Mouse (Mus musculus): ENCODE measurements around the gene Zmynd12. TPM values are rescaled to one million over a fixed set of nuclear protein-coding genes. Genes with fewer than 3 reads are reported as not detected.

The Zmynd12 gene
- polyA plus RNA-seq (2012; fragmentation: generic; extraction: Trizol): not detected
- long read RNA-seq, experiment 1, partial matches to known transcripts: 1 of 1 reads
- long read RNA-seq, experiment 1, other reads (novel, unspliced or antisense): 0 of 1 reads
- long read RNA-seq, experiment 2: 0 reads

DNA sequence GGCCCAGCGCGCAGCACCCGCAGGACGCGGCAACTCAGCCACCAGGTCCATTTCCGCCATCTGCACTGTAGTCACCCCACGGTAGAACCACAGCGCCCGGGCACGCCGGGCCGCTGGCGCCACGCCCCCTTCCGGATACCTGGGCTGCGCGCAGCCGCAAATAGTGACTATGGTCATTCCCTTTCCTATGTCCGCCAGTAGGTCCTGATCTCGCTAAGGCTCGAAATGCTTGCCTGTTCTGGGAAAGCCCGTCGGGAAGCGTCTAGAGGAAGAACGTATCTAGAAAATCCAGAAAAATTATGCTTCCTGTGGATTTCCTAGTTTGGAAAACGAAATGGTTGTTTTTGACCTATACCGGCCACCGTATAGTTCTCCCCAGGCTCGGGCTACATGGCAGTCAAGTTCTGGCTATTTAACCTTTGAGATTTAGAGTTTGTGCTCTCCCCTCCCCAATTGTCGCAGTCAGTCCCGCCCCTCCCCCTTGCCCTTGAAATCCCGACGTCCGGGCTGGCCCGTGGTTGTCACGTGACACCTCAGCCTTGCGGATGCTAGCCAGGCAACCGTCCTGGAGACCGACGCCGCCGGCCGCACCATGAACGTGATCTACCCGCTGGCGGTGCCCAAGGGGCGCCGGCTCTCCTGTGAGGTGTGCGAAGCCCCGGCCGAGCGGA lies at the start of gene Zmynd12, which contains the start of gene Ppcs:
Gene Zmynd12, plus strand, starts transcription at position 521 of the 671 bp plus-strand sequence.
Gene Ppcs, minus strand, starts transcription at position 127 of the 671 bp plus-strand sequence.
- H3K79me2 ChIP-seq (ENCODE audit: control insufficient read depth, insufficient read depth): no peaks in the 10 kb centered on the region
- peak within 1 kb of the TSS; percentile 91 for H3ac ChIP-seq (ENCODE audit: control insufficient read depth, insufficient read length, low read depth)
- no peaks in the 10 kb centered on the region for H3K79me3 ChIP-seq (ENCODE audit: low read depth)
- TF ChIP-seq CTCF (IDR thresholded peaks at IDR 0.05; ENCODE audit: control insufficient read depth, insufficient read depth, insufficient read length) (no peak), USF1 (IDR thresholded peaks at IDR 0.05; ENCODE audit: low read depth) (peak; percentile 80), CEBPB (IDR thresholded peaks at IDR 0.05; ENCODE audit: low read depth) (no peak), MAX (IDR thresholded peaks at IDR 0.05) (peak; percentile 49)
- no peaks in the 10 kb centered on the region for H3K27me3 ChIP-seq (ENCODE audit: control insufficient read depth, insufficient read depth, insufficient read length)
- peaks cover 4% of the 10 kb centered on the region for H3K36me3 ChIP-seq (ENCODE audit: control insufficient read depth, insufficient read depth)
- H3K4me3 ChIP-seq (ENCODE audit: insufficient read depth, poor library complexity, severe bottlenecking): peak within 1 kb of the TSS; percentile 63

DNA sequence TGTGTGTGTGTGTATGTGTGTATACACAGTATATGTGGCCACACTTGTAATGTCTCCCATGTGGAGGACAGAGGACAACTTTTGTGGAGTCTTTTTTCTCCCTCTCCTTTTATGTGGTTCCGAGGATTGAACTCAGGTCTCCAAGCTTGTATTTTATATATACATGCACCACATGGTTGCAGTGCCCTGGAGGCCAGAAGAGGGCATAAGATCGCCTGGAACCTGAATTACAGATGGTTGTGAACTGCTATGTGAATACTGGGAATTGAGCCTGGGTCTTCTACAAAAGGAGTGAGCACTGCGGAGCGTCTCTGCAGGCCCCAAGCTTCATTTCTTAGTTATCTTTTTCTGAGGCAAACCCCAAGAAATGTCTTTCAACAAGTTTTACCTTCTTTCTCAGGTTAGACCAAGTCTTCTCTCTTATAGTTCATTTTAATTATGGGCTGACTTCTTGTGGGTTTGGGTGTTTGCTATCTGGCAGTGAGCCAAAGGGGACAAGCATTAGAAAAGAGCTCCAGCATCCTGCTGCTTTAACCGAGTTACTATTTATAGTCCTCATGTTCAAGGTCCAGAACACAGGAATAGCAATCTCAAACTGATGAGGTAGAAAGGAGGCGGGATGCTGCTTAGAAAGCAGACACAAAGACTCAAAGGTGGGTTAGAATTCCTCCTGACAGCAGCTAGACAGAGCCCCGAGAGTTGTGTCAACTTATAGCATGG lies 41.0 kb upstream of the Zmynd12 start:
- H3ac ChIP-seq (ENCODE audit: control insufficient read depth, insufficient read length, low read depth): no peak overlapping the region
- no peaks in the 10 kb centered on the region for H3K36me3 ChIP-seq (ENCODE audit: control insufficient read depth, insufficient read depth)
- no peaks in the 10 kb centered on the region for H3K79me2 ChIP-seq (ENCODE audit: control insufficient read depth, insufficient read depth)
- H3K79me3 ChIP-seq (ENCODE audit: low read depth): no peaks in the 10 kb centered on the region
- H3K4me3 ChIP-seq (ENCODE audit: insufficient read depth, poor library complexity, severe bottlenecking): no peak overlapping the region
- peaks cover 3% of the 10 kb centered on the region for H3K27me3 ChIP-seq (ENCODE audit: control insufficient read depth, insufficient read depth, insufficient read length)
- no peak for TF ChIP-seq USF1 (IDR thresholded peaks at IDR 0.05; ENCODE audit: low read depth)
- TF ChIP-seq CEBPB (IDR thresholded peaks at IDR 0.05; ENCODE audit: low read depth): no peak
- TF ChIP-seq CTCF (IDR thresholded peaks at IDR 0.05; ENCODE audit: control insufficient read depth, insufficient read depth, insufficient read length): no peak
- no peak for TF ChIP-seq MYOD1 (IDR thresholded peaks at IDR 0.05; ENCODE audit: control insufficient read depth, insufficient read length, low read depth)
- TF ChIP-seq MAX (IDR thresholded peaks at IDR 0.05): no peak
- no peak for TF ChIP-seq MYOG (IDR thresholded peaks at IDR 0.05; ENCODE audit: control insufficient read depth, extremely low read depth, insufficient read length)
- no peak for TF ChIP-seq FOSL1 (IDR thresholded peaks at IDR 0.05; ENCODE audit: insufficient read depth, low read length, poor library complexity, severe bottlenecking)

DNA sequence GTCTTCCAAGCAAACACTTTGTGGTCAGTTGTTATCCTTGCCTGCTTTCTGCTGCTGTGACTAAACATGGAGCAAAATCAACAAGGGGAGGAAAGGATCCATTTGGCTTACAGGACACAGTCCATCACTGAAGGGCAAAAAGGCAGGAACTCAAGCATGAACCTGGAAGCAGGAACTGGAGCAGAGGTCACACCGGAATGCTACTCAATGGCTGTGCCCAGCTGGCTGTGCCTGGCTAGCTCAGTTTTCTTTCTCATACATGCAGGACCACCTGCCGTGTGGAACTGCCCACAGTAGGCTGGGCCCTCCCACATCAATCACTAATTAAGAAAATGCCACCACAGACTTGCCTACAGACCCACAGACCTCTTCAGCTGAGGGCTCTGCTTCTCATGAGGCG lies 33.4 kb upstream of the Zmynd12 start:
- no peak for TF ChIP-seq MAX (IDR thresholded peaks at IDR 0.05)
- TF ChIP-seq USF1 (IDR thresholded peaks at IDR 0.05; ENCODE audit: low read depth): no peak
- no peak for TF ChIP-seq FOSL1 (IDR thresholded peaks at IDR 0.05; ENCODE audit: insufficient read depth, low read length, poor library complexity, severe bottlenecking)
- no peak for TF ChIP-seq CTCF (IDR thresholded peaks at IDR 0.05; ENCODE audit: control insufficient read depth, insufficient read depth, insufficient read length)
- no peak for TF ChIP-seq CEBPB (IDR thresholded peaks at IDR 0.05; ENCODE audit: low read depth)
- no peak for TF ChIP-seq MYOD1 (IDR thresholded peaks at IDR 0.05; ENCODE audit: control insufficient read depth, insufficient read length, low read depth)
- no peaks in the 10 kb centered on the region for H3K36me3 ChIP-seq (ENCODE audit: control insufficient read depth, insufficient read depth)
- no peak overlapping the region for H3ac ChIP-seq (ENCODE audit: control insufficient read depth, insufficient read length, low read depth)
- H3K4me3 ChIP-seq (ENCODE audit: insufficient read depth, poor library complexity, severe bottlenecking): no peak overlapping the region
- no peaks in the 10 kb centered on the region for H3K79me3 ChIP-seq (ENCODE audit: low read depth)
- H3K27me3 ChIP-seq (ENCODE audit: control insufficient read depth, insufficient read depth, insufficient read length): peaks cover 8% of the 10 kb centered on the region
- no peaks in the 10 kb centered on the region for H3K79me2 ChIP-seq (ENCODE audit: control insufficient read depth, insufficient read depth)

DNA sequence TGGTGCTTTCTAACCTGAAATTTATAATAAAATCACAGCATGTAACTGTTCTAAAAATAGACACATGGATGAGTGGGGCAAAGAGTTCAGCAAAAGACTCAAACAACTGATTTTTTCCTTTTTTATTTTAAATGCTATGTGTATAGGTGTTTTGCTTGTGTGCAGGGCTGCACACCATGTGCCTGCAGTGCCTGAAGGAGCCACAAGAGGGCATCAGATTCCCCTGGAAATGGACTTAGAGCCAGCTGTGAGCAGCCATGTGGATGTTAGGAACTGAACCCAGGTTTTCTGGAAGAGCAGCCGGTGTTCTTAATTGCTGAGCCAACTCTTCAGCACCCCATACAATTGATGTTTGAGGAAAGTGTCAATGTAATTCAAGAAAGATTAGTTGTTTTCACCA lies 32.2 kb upstream of the Zmynd12 start:
- Histone ChIP-seq H3ac (ENCODE audit: control insufficient read depth, insufficient read length, low read depth) (no peak overlapping the region), H3K27me3 (ENCODE audit: control insufficient read depth, insufficient read depth, insufficient read length) (peaks cover 8% of the 10 kb centered on the region)

DNA sequence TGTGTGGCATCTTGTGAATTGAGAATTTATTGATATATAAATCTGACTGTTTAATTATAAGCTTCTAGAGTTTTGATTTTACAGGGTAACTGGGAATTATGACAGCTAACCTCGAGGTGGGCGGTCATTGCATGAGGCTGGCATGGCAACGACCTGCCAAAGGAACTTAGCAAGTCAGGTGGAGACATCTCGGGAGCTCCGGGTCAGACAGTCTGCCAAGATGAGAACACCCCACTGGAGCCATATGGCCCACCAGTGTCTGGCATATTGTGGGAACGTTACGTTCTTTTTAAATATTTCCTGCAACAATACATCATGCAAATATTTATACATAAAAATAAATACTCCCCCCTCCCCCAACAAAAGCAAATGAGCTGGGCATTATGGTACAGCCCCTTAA lies 23.9 kb upstream of the Zmynd12 start:
- no peaks in the 10 kb centered on the region for H3K36me3 ChIP-seq (ENCODE audit: control insufficient read depth, insufficient read depth)
- no peak overlapping the region for H3K4me3 ChIP-seq (ENCODE audit: insufficient read depth, poor library complexity, severe bottlenecking)
- H3K79me3 ChIP-seq (ENCODE audit: low read depth): no peaks in the 10 kb centered on the region
- H3ac ChIP-seq (ENCODE audit: control insufficient read depth, insufficient read length, low read depth): no peak overlapping the region
- no peaks in the 10 kb centered on the region for H3K27me3 ChIP-seq (ENCODE audit: control insufficient read depth, insufficient read depth, insufficient read length)
- H3K79me2 ChIP-seq (ENCODE audit: control insufficient read depth, insufficient read depth): no peaks in the 10 kb centered on the region
- no peak for TF ChIP-seq USF1 (IDR thresholded peaks at IDR 0.05; ENCODE audit: low read depth)
- no peak for TF ChIP-seq CEBPB (IDR thresholded peaks at IDR 0.05; ENCODE audit: low read depth)
- no peak for TF ChIP-seq MAX (IDR thresholded peaks at IDR 0.05)
- no peak for TF ChIP-seq CTCF (IDR thresholded peaks at IDR 0.05; ENCODE audit: control insufficient read depth, insufficient read depth, insufficient read length)
- TF ChIP-seq FOSL1 (IDR thresholded peaks at IDR 0.05; ENCODE audit: insufficient read depth, low read length, poor library complexity, severe bottlenecking): no peak
- TF ChIP-seq MYOD1 (IDR thresholded peaks at IDR 0.05; ENCODE audit: control insufficient read depth, insufficient read length, low read depth): no peak
- TF ChIP-seq MYOG (IDR thresholded peaks at IDR 0.05; ENCODE audit: control insufficient read depth, extremely low read depth, insufficient read length): no peak

More for the DNA sequence above, 32.2 kb upstream of the Zmynd12 start:
- no peak overlapping the region for H3K4me3 ChIP-seq (ENCODE audit: insufficient read depth, poor library complexity, severe bottlenecking)
- H3K79me2 ChIP-seq (ENCODE audit: control insufficient read depth, insufficient read depth): no peaks in the 10 kb centered on the region
- H3K36me3 ChIP-seq (ENCODE audit: control insufficient read depth, insufficient read depth): no peaks in the 10 kb centered on the region
- TF ChIP-seq MYOD1 (IDR thresholded peaks at IDR 0.05; ENCODE audit: control insufficient read depth, insufficient read length, low read depth) (no peak), MAX (IDR thresholded peaks at IDR 0.05) (no peak), USF1 (IDR thresholded peaks at IDR 0.05; ENCODE audit: low read depth) (no peak), CEBPB (IDR thresholded peaks at IDR 0.05; ENCODE audit: low read depth) (no peak), MYOG (IDR thresholded peaks at IDR 0.05; ENCODE audit: control insufficient read depth, extremely low read depth, insufficient read length) (no peak), FOSL1 (IDR thresholded peaks at IDR 0.05; ENCODE audit: insufficient read depth, low read length, poor library complexity, severe bottlenecking) (no peak), CTCF (IDR thresholded peaks at IDR 0.05; ENCODE audit: control insufficient read depth, insufficient read depth, insufficient read length) (no peak)
- no peaks in the 10 kb centered on the region for H3K79me3 ChIP-seq (ENCODE audit: low read depth)
